Mouse (Mus musculus): ENCODE measurements at regions not wholly inside any gene's neighbourhood (a gene's known extent, or its start where the extent isn't known, plus 50 kb on each side); places are given as distances from the start of the nearest gene placed in this dataset.

- DNase-seq (ENCODE audit: low spot score): no peak
Observed at GRCm38 (mm10) chr16:77400276-77400891, 201.5 kb downstream of the Gm11146 start.

- DNase-seq (ENCODE audit: low spot score): no peak
Observed at GRCm38 (mm10) chr16:77399846-77400275, 202.0 kb downstream of the Gm11146 start.

- no peak for DNase-seq (ENCODE audit: low spot score)
Observed at GRCm38 (mm10) chr16:77394054-77394716, 207.7 kb downstream of the Gm11146 start.

GRCm38 (mm10) chr16:77393470-77393869 lies 208.4 kb downstream of the Gm11146 start:
- DNase-seq (ENCODE audit: low spot score): no peak

- no peak for DNase-seq (ENCODE audit: low spot score)
Observed at GRCm38 (mm10) chr16:77392205-77392604, 209.7 kb downstream of the Gm11146 start.

GRCm38 (mm10) chr16:77384021-77384729 lies 217.7 kb downstream of the Gm11146 start:
- no peak for DNase-seq (ENCODE audit: low spot score)

- DNase-seq (ENCODE audit: low spot score): no peak
Observed at GRCm38 (mm10) chr16:77382790-77383189, 219.1 kb downstream of the Gm11146 start.

GRCm38 (mm10) chr16:77372768-77373167 lies 229.1 kb downstream of the Gm11146 start:
- DNase-seq (ENCODE audit: low spot score): no peak

GRCm38 (mm10) chr16:77369810-77370209 lies 232.1 kb downstream of the Gm11146 start:
- no peak for DNase-seq (ENCODE audit: low spot score)

- DNase-seq (ENCODE audit: low spot score): no peak
Observed at GRCm38 (mm10) chr16:77365254-77365653, 236.6 kb downstream of the Gm11146 start.

GRCm38 (mm10) chr16:77364439-77364838 lies 237.5 kb downstream of the Gm11146 start:
- no peak for DNase-seq (ENCODE audit: low spot score)

GRCm38 (mm10) chr16:77359190-77359589 lies 242.7 kb downstream of the Gm11146 start:
- no peak for DNase-seq (ENCODE audit: low spot score)

GRCm38 (mm10) chr16:77355260-77355659 lies 246.6 kb downstream of the Gm11146 start:
- no peak for DNase-seq (ENCODE audit: low spot score)

- no peak for DNase-seq (ENCODE audit: low spot score)
Observed at GRCm38 (mm10) chr16:77354201-77354712, 247.6 kb downstream of the Gm11146 start.

- DNase-seq (ENCODE audit: low spot score): no peak
Observed at GRCm38 (mm10) chr16:77346128-77346527, 255.8 kb downstream of the Gm11146 start.

GRCm38 (mm10) chr16:77332285-77332684 lies 269.6 kb downstream of the Gm11146 start:
- DNase-seq (ENCODE audit: low spot score): no peak

GRCm38 (mm10) chr16:77330996-77331395 lies 270.9 kb downstream of the Gm11146 start:
- DNase-seq (ENCODE audit: low spot score): no peak

- DNase-seq (ENCODE audit: low spot score): no peak
Observed at GRCm38 (mm10) chr16:77329711-77330530, 272.0 kb downstream of the Gm11146 start.

- peak; percentile 37 for DNase-seq (ENCODE audit: low spot score)
Observed at GRCm38 (mm10) chr16:77329160-77329691, 272.7 kb downstream of the Gm11146 start.

GRCm38 (mm10) chr16:77328628-77329159 lies 273.2 kb downstream of the Gm11146 start:
- no peak for DNase-seq (ENCODE audit: low spot score)

- DNase-seq (ENCODE audit: low spot score): no peak
Observed at GRCm38 (mm10) chr16:77328049-77328448, 273.8 kb downstream of the Gm11146 start.
